Mouse (Mus musculus): ENCODE results near the gene Aloxe3. TPM values are rescaled to one million over a fixed set of nuclear protein-coding genes. Genes with fewer than 3 reads are reported as not detected.

Aloxe3 gene
- total and polyA plus RNA-seq, 3 experiments, result 0.13 TPM; not detected in 2

GRCm38 (mm10) chr11:69106299-69106698 is 19.4 kb upstream of the Aloxe3 start:
- no peak for DNase-seq (ENCODE audit: low read depth, low spot score)
- Histone ChIP-seq H3K79me2 (ENCODE audit: control insufficient read depth, insufficient read depth, low read length, poor library complexity) (no peaks in the 10 kb centered on the region), H3K9me3 (replicated peaks; ENCODE audit: insufficient read depth, low read length) (no peaks in the 10 kb centered on the region), H3K27me3 (ENCODE audit: control insufficient read depth in 1 of 2, insufficient read depth in 2 of 2, low read length in 2 of 2) (no peaks in the 10 kb centered on the region), H3K9ac (ENCODE audit: control insufficient read depth, low read depth, low read length, poor library complexity, severe bottlenecking) (no peak overlapping the region), H3K4me1 (ENCODE audit: control insufficient read depth in 1 of 2, insufficient read depth in 2 of 2, low read length in 2 of 2) (peaks cover 0 to 8% of the 10 kb centered on the region in 2 experiments; a peak in 2 of 4 replicates), H3K4me3 (ENCODE audit: control insufficient read depth in 1 of 2, insufficient read depth in 1 of 2, low read depth in 2 of 2, low read length in 2 of 2) (no peak overlapping the region), H3K36me3 (ENCODE audit: control insufficient read depth in 1 of 2, insufficient read depth in 2 of 2, low read length in 2 of 2) (peaks cover 0 to 5% of the 10 kb centered on the region in 2 experiments; a peak in 2 of 4 replicates), H3K27ac (ENCODE audit: control insufficient read depth, low read depth, low read length) (no peak overlapping the region)
- TF ChIP-seq HCFC1 (IDR thresholded peaks at IDR 0.05; ENCODE audit: low read depth, low read length), result no peak
- TF ChIP-seq SMC3 (IDR thresholded peaks at IDR 0.05; ENCODE audit: low read depth, low read length), result no peak
- no peak for TF ChIP-seq TBP (IDR thresholded peaks at IDR 0.05; ENCODE audit: low read depth, low read length)
- no peak for TF ChIP-seq UBTF (IDR thresholded peaks at IDR 0.05; ENCODE audit: borderline replicate concordance, insufficient read depth, low read depth, low read length)
- TF ChIP-seq ZC3H11A (IDR thresholded peaks at IDR 0.05; ENCODE audit: low read depth, low read length), result no peak
- TF ChIP-seq RCOR1 (IDR thresholded peaks at IDR 0.05; ENCODE audit: low read depth, low read length), result no peak
- no peak for TF ChIP-seq POLR2AphosphoS2 (IDR thresholded peaks at IDR 0.05; ENCODE audit: low read length)
- TF ChIP-seq CTCF (IDR thresholded peaks at IDR 0.05 in 2 of 3, conservative IDR thresholded peaks at IDR 0.05 in 1 of 3; ENCODE audit: control insufficient read depth in 1 of 3, insufficient read depth in 1 of 3, low read depth in 2 of 3, low read length in 3 of 3, poor library complexity in 1 of 3, severe bottlenecking in 1 of 3), result no peak
- TF ChIP-seq USF1 (IDR thresholded peaks at IDR 0.05; ENCODE audit: low read depth, low read length), result no peak
- TF ChIP-seq JUND (IDR thresholded peaks at IDR 0.05; ENCODE audit: low read depth, low read length), result no peak
- TF ChIP-seq CHD2 (IDR thresholded peaks at IDR 0.05; ENCODE audit: low read length), result no peak
- TF ChIP-seq EP300 (IDR thresholded peaks at IDR 0.05; ENCODE audit: low read depth in 1 of 2, low read length in 2 of 2), result no peak

- Histone ChIP-seq H3K36me3 (ENCODE audit: control insufficient read depth in 1 of 2, insufficient read depth in 2 of 2, low read length in 2 of 2) (peaks cover 0 to 5% of the 10 kb centered on the region in 2 experiments; a peak in 2 of 4 replicates), H3K4me1 (ENCODE audit: control insufficient read depth in 1 of 2, insufficient read depth in 2 of 2, low read length in 2 of 2) (peaks cover 0 to 12% of the 10 kb centered on the region in 2 experiments; a peak in 2 of 4 replicates)
Measured at GRCm38 (mm10) chr11:69106842-69107241, 18.9 kb upstream of the Aloxe3 start.

GRCm38 (mm10) chr11:69107676-69108075 is 18.0 kb upstream of the Aloxe3 start:
- Histone ChIP-seq H3K27ac (ENCODE audit: control insufficient read depth, low read depth, low read length) (no peak overlapping the region), H3K79me2 (ENCODE audit: control insufficient read depth, insufficient read depth, low read length, poor library complexity) (no peaks in the 10 kb centered on the region), H3K4me1 (ENCODE audit: control insufficient read depth in 1 of 2, insufficient read depth in 2 of 2, low read length in 2 of 2) (peaks cover 0 to 12% of the 10 kb centered on the region in 2 experiments; a peak in 2 of 4 replicates), H3K9me3 (replicated peaks; ENCODE audit: insufficient read depth, low read length) (no peaks in the 10 kb centered on the region), H3K27me3 (ENCODE audit: control insufficient read depth in 1 of 2, insufficient read depth in 2 of 2, low read length in 2 of 2) (no peaks in the 10 kb centered on the region), H3K9ac (ENCODE audit: control insufficient read depth, low read depth, low read length, poor library complexity, severe bottlenecking) (no peak overlapping the region), H3K4me3 (ENCODE audit: control insufficient read depth in 1 of 2, insufficient read depth in 1 of 2, low read depth in 2 of 2, low read length in 2 of 2) (no peak overlapping the region), H3K36me3 (ENCODE audit: control insufficient read depth in 1 of 2, insufficient read depth in 2 of 2, low read length in 2 of 2) (peaks cover 0 to 5% of the 10 kb centered on the region in 2 experiments; a peak in 2 of 4 replicates)
- TF ChIP-seq CHD2 (IDR thresholded peaks at IDR 0.05; ENCODE audit: low read length), result no peak
- TF ChIP-seq NELFE (IDR thresholded peaks at IDR 0.05; ENCODE audit: low read depth, low read length), result no peak
- no peak for TF ChIP-seq MAFK (IDR thresholded peaks at IDR 0.05; ENCODE audit: borderline replicate concordance, low read depth, low read length)
- no peak for TF ChIP-seq TCF12 (IDR thresholded peaks at IDR 0.05; ENCODE audit: low read depth, low read length)
- no peak for TF ChIP-seq ETS1 (IDR thresholded peaks at IDR 0.05; ENCODE audit: low read depth, low read length)
- no peak for TF ChIP-seq UBTF (IDR thresholded peaks at IDR 0.05; ENCODE audit: borderline replicate concordance, insufficient read depth, low read depth, low read length)
- TF ChIP-seq USF2 (IDR thresholded peaks at IDR 0.05; ENCODE audit: borderline replicate concordance in 1 of 2, insufficient read depth in 1 of 2, low read depth in 1 of 2, low read length in 2 of 2), result no peak
- no peak for TF ChIP-seq GABPA (IDR thresholded peaks at IDR 0.05; ENCODE audit: low read depth, low read length)
- no peak for TF ChIP-seq NRF1 (IDR thresholded peaks at IDR 0.05; ENCODE audit: insufficient read depth, low read depth, low read length, poor library complexity, severe bottlenecking)
- no peak for TF ChIP-seq KAT2A (conservative IDR thresholded peaks at IDR 0.05; ENCODE audit: low read depth, low read length)
- TF ChIP-seq HCFC1 (IDR thresholded peaks at IDR 0.05; ENCODE audit: low read depth, low read length), result no peak
- no peak for TF ChIP-seq CTCF (IDR thresholded peaks at IDR 0.05 in 2 of 3, conservative IDR thresholded peaks at IDR 0.05 in 1 of 3; ENCODE audit: control insufficient read depth in 1 of 3, insufficient read depth in 1 of 3, low read depth in 2 of 3, low read length in 3 of 3, poor library complexity in 1 of 3, severe bottlenecking in 1 of 3)
- no peak for TF ChIP-seq BHLHE40 (IDR thresholded peaks at IDR 0.05; ENCODE audit: borderline replicate concordance, low read depth, low read length)
- TF ChIP-seq EP300 (IDR thresholded peaks at IDR 0.05; ENCODE audit: low read depth in 1 of 2, low read length in 2 of 2), result no peak
- TF ChIP-seq RAD21 (IDR thresholded peaks at IDR 0.05; ENCODE audit: low read depth, low read length), result no peak
- TF ChIP-seq MYC (IDR thresholded peaks at IDR 0.05; ENCODE audit: low read depth, low read length), result no peak
- DNase-seq (ENCODE audit: low read depth, low spot score), result no peak

More at GRCm38 (mm10) chr11:69106842-69107241, 18.9 kb upstream of the Aloxe3 start:
- no peak overlapping the region for H3K9ac ChIP-seq (ENCODE audit: control insufficient read depth, low read depth, low read length, poor library complexity, severe bottlenecking)
- H3K27ac ChIP-seq (ENCODE audit: control insufficient read depth, low read depth, low read length), result no peak overlapping the region
- TF ChIP-seq SMC3 (IDR thresholded peaks at IDR 0.05; ENCODE audit: low read depth, low read length), result no peak
- peak in 1 of 3 experiments; percentile 3; a peak in 1 of 6 replicates for TF ChIP-seq CTCF (IDR thresholded peaks at IDR 0.05 in 2 of 3, conservative IDR thresholded peaks at IDR 0.05 in 1 of 3; ENCODE audit: control insufficient read depth in 1 of 3, insufficient read depth in 1 of 3, low read depth in 2 of 3, low read length in 3 of 3, poor library complexity in 1 of 3, severe bottlenecking in 1 of 3)
- DNase-seq (ENCODE audit: low read depth, low spot score), result no peak
- no peaks in the 10 kb centered on the region for H3K79me2 ChIP-seq (ENCODE audit: control insufficient read depth, insufficient read depth, low read length, poor library complexity)
- no peak overlapping the region for H3K4me3 ChIP-seq (ENCODE audit: control insufficient read depth in 1 of 2, insufficient read depth in 1 of 2, low read depth in 2 of 2, low read length in 2 of 2)
- H3K9me3 ChIP-seq (replicated peaks; ENCODE audit: insufficient read depth, low read length), result no peaks in the 10 kb centered on the region
- no peaks in the 10 kb centered on the region for H3K27me3 ChIP-seq (ENCODE audit: control insufficient read depth in 1 of 2, insufficient read depth in 2 of 2, low read length in 2 of 2)
